Mouse (Mus musculus) liver, embryonic 14.5 days (tissue): ENCODE results near the gene Dbr1.

Experiments
- CTCF ChIP-seq: IDR thresholded peaks from 2 replicates; pipeline ENCODE4 v1.5.1; 2016; ENCODE audit warnings: antibody characterized with exemption, low read depth, control low read depth
- EP300 ChIP-seq: IDR thresholded peaks from 2 replicates; pipeline ENCODE4 v1.6.1; 2016; ENCODE audit warnings: antibody characterized with exemption, low read depth

GRCm38 (mm10) chr9:99553049-99553448, 22.6 kb upstream of the Dbr1 start:
- no peak for TF ChIP-seq CTCF
- no peak for TF ChIP-seq EP300
